Mouse (Mus musculus) hindbrain, embryonic 11.5 days (tissue): Measurements from ENCODE around the gene Slc9a9. TPM values are rescaled to one million over a fixed set of nuclear protein-coding genes. Genes with fewer than 3 reads are reported as not detected.
A peak's percentile ranks its signal among the peaks of the same experiment; 100 is the strongest.

ENCODE experiments used
- ATAC-seq: fragments of 200-750 bp; cut with Nextera tagmentation; 2 replicates; pipeline ENCODE4 v1.8.0; 2017; ENCODE audit warnings: mild to moderate bottlenecking, moderate TSS enrichment, moderate library complexity; ENCODE audit not compliant: low FRiP score
- DNase-seq: peaks from one replicate; pipeline ENCODE4 v3.0.0-alpha.2; 2015; ENCODE audit warnings: low spot score
- H3K27ac ChIP-seq: fragments of 300-500 bp; sonication (generic); 2 replicates; pipeline ENCODE4 v1.5.1; 2014; ENCODE audit warnings: mild to moderate bottlenecking, low read depth, low read length
- H3K27me3 ChIP-seq: fragments of 300-500 bp; sonication (generic); 2 replicates; pipeline ENCODE4 v1.6.1; 2014; ENCODE audit warnings: mild to moderate bottlenecking, low read length, moderate library complexity, mixed read lengths; ENCODE audit not compliant: control insufficient read depth, insufficient read depth
- H3K36me3 ChIP-seq: fragments of 300-500 bp; sonication (generic); 2 replicates; pipeline ENCODE4 v1.6.1; 2014; ENCODE audit warnings: mild to moderate bottlenecking, low read length, moderate library complexity, mixed read lengths; ENCODE audit not compliant: control insufficient read depth, insufficient read depth
- H3K4me1 ChIP-seq: fragments of 300-500 bp; sonication (generic); replicated peaks from 2 replicates; pipeline ENCODE4 v1.6.1; 2014; ENCODE audit warnings: low read length, mixed read lengths; ENCODE audit not compliant: control insufficient read depth, insufficient read depth
- H3K4me2 ChIP-seq: fragments of 300-500 bp; sonication (generic); replicated peaks from 2 replicates; pipeline ENCODE4 v1.6.1; 2014; ENCODE audit warnings: mild to moderate bottlenecking, low read depth, low read length
- H3K4me3 ChIP-seq: fragments of 300-500 bp; sonication (generic); 2 replicates; pipeline ENCODE4 v1.5.1; 2014; ENCODE audit warnings: low read depth, low read length
- H3K9ac ChIP-seq: fragments of 300-500 bp; sonication (generic); 2 replicates; pipeline ENCODE4 v1.6.1; 2014; ENCODE audit warnings: low read depth, low read length
- H3K9me3 ChIP-seq: fragments of 300-500 bp; sonication (generic); 2 replicates; pipeline ENCODE4 v1.6.1; 2016; ENCODE audit warnings: low read length; ENCODE audit not compliant: control insufficient read depth
- WGBS: fragments of 180-500 bp; shearing (Covaris S2); extraction: QIAGEN DNeasy Blood & Tissue Kit; methylation state at CpG from one replicate; pipeline ENCODE4 v1.1.7; 2014; 5-methylcytosine and 5-hydroxymethylcytosine counted together
- polyA plus RNA-seq: library from polyadenylated mRNA; unstranded; fragments of >200 nt; fragmentation: Nextera tagmentation; extraction: Ambion mirVana; gene quantifications from 2 replicates; pipeline ENCODE4 v1.2.1, GENCODE M21; 2014

Gene Slc9a9
- polyA plus RNA-seq, 1 experiment from 2014 or later, result 3.8 TPM

GRCm38 (mm10) chr9:94732136-94732535 lies 62.4 kb downstream of the Slc9a9 start:
- ATAC-seq (no peak), DNase-seq (no peak)
- Histone ChIP-seq H3K4me3 (no peak overlapping the region), H3K4me1 (no peaks in the 10 kb centered on the region), H3K36me3 (no peaks in the 10 kb centered on the region), H3K4me2 (no peak overlapping the region), H3K27me3 (no peaks in the 10 kb centered on the region), H3K9ac (no peak overlapping the region), H3K9me3 (no peaks in the 10 kb centered on the region), H3K27ac (no peak overlapping the region)
- WGBS, result 67% methylated on average over 6 of the region's 6 CpGs

DNA sequence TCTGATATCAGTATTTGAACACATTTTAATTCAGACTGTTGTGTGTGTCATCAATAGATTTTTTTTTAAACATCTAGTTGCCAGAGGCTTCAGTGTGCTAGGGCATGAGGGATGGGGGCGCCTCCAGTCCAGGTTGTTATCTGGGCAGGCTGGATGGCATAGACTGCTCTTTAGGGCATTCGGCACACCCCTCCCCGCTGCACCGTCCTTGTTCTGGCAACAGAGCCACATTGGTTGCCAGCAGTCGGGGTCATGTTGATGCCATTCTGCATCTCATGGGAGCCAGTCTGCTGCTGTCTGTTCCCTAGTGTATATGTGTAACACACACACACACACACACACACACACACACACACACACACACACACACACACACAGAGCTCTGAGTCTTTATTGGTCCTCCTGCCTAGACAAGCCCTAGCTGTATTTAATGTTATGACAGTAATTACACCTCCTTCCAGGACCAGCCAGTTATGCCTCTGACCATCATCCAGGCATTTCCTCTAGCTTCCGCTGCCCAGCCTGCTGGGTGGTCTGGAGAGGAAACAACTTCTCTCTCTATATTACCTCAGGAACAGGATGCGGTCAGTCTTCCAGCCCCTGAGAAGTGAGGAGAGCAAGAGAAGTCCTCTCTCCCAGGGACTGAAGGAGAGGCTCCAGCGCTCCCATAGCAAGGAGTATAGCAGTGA lies 63.0 kb downstream of the Slc9a9 start:
- 77% methylated on average over 8 of the region's 8 CpGs for WGBS
- no peaks in the 10 kb centered on the region for H3K27me3 ChIP-seq
- DNase-seq (no peak), ATAC-seq (0 out of 2 replicates have a peak, but pooled peaks have one; percentile 46)
- no peak overlapping the region for H3K9ac ChIP-seq
- no peaks in the 10 kb centered on the region for H3K36me3 ChIP-seq
- H3K4me1 ChIP-seq, result no peaks in the 10 kb centered on the region
- no peak overlapping the region for H3K4me2 ChIP-seq
- H3K4me3 ChIP-seq, result no peak overlapping the region
- H3K27ac ChIP-seq, result no peak overlapping the region
- H3K9me3 ChIP-seq, result no peaks in the 10 kb centered on the region

DNA sequence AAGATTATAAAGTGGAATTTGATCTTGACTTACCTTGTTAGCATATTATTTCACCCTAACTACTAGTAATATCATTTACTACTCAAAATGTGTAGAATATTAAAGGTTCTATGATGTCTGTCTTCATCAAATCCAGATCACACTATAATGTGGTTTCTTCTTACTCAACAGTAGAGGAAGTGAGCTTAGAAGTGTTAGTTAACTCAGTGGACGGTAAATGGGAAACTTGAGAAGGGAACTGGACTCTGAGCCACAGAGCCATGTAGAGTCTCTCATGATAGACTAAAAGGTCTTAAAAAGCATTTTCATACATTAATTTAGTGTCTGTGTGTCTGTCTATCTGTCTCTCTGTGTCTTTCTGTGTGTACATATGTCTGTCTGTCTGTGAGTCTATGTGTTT lies 64.6 kb downstream of the Slc9a9 start:
- DNase-seq (no peak), ATAC-seq (no peak)
- Histone ChIP-seq H3K9me3 (no peaks in the 10 kb centered on the region), H3K4me1 (no peaks in the 10 kb centered on the region), H3K27ac (no peak overlapping the region), H3K4me3 (no peak overlapping the region), H3K27me3 (no peaks in the 10 kb centered on the region), H3K4me2 (no peak overlapping the region), H3K9ac (no peak overlapping the region), H3K36me3 (no peaks in the 10 kb centered on the region)
- WGBS, result 88% methylated on average over 1 of the region's 1 CpGs

- DNase-seq (no peak), ATAC-seq (no peak)
- Histone ChIP-seq H3K4me2 (no peak overlapping the region), H3K27ac (no peak overlapping the region), H3K4me3 (no peak overlapping the region), H3K4me1 (no peaks in the 10 kb centered on the region), H3K9ac (no peak overlapping the region), H3K27me3 (no peaks in the 10 kb centered on the region), H3K9me3 (no peaks in the 10 kb centered on the region), H3K36me3 (no peaks in the 10 kb centered on the region)
- WGBS, result 71% methylated on average over 5 of the region's 5 CpGs
These were observed 67.5 kb downstream of the Slc9a9 start for GRCm38 (mm10) chr9:94737226-94737625.

GRCm38 (mm10) chr9:94738555-94739427 lies 69.1 kb downstream of the Slc9a9 start:
- Histone ChIP-seq H3K36me3 (no peaks in the 10 kb centered on the region), H3K4me1 (no peaks in the 10 kb centered on the region), H3K4me2 (no peak overlapping the region), H3K9me3 (no peaks in the 10 kb centered on the region), H3K27me3 (no peaks in the 10 kb centered on the region), H3K9ac (no peak overlapping the region), H3K27ac (no peak overlapping the region), H3K4me3 (no peak overlapping the region)
- ATAC-seq, result peak; percentile 53; the same call in 1 of the 2 replicates
- peak; percentile 85 for DNase-seq
- WGBS, result 50% methylated on average over 6 of the region's 6 CpGs

GRCm38 (mm10) chr9:94740841-94741240 lies 71.1 kb downstream of the Slc9a9 start:
- Histone ChIP-seq H3K9ac (no peak overlapping the region), H3K9me3 (no peaks in the 10 kb centered on the region), H3K4me1 (no peaks in the 10 kb centered on the region), H3K27me3 (no peaks in the 10 kb centered on the region), H3K27ac (no peak overlapping the region), H3K4me3 (no peak overlapping the region), H3K4me2 (no peak overlapping the region), H3K36me3 (no peaks in the 10 kb centered on the region)
- DNase-seq, result no peak
- 86% methylated on average over 3 of the region's 3 CpGs for WGBS
- no peak for ATAC-seq

GRCm38 (mm10) chr9:94743291-94743690 lies 73.6 kb downstream of the Slc9a9 start:
- no peaks in the 10 kb centered on the region for H3K4me1 ChIP-seq
- no peak for DNase-seq
- H3K4me3 ChIP-seq, result no peak overlapping the region
- H3K27me3 ChIP-seq, result no peaks in the 10 kb centered on the region
- no peak overlapping the region for H3K9ac ChIP-seq
- H3K36me3 ChIP-seq, result no peaks in the 10 kb centered on the region
- no peak overlapping the region for H3K4me2 ChIP-seq
- no peak for ATAC-seq
- WGBS, result 97% methylated on average over 1 of the region's 1 CpGs
- no peaks in the 10 kb centered on the region for H3K9me3 ChIP-seq
- H3K27ac ChIP-seq, result no peak overlapping the region

DNA sequence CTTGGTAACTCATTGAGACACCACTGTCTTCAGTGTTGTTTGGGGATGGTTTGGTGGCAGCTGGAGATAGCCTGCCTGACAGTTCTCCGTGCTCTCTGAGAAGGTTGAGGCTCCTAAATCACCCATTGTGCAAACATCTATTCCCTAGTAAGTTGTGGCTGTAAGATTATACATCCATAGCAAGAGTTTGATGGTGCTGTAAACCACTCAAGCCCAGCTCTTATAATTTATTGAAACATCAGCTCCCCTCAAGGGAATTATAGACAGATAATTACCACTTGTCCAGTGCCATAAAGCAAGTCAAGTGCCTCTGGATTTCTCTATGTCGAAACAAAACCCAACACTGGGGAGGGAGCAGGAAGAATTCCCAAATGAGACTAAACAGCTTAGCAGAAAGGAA lies 78.8 kb downstream of the Slc9a9 start:
- Histone ChIP-seq H3K27ac (no peak overlapping the region), H3K9me3 (no peaks in the 10 kb centered on the region), H3K4me2 (no peak overlapping the region), H3K4me1 (no peaks in the 10 kb centered on the region), H3K4me3 (no peak overlapping the region), H3K27me3 (no peaks in the 10 kb centered on the region), H3K36me3 (no peaks in the 10 kb centered on the region), H3K9ac (no peak overlapping the region)
- 78% methylated on average over 2 of the region's 2 CpGs for WGBS
- ATAC-seq (no peak), DNase-seq (no peak)

DNA sequence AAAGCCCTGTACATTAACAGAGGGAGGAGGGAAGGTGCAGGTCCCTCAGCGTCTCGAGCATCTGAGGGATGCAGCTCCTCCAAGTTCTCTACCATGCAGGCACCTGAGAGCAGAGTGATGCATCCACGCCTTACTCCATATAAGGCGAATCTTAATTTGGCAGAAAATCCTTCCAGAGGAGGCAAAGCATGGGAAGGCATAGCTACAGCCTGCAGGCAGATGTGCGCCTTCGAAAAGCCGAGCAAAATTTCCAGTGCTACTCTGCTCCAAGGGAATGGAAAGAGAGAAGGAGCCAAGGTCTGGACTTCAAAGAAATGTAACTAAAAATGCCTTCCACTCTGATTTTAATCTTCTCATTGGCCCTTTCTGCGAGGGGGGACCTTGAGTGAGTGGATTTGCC lies 80.5 kb downstream of the Slc9a9 start:
- Histone ChIP-seq H3K4me2 (no peak overlapping the region), H3K4me1 (no peaks in the 10 kb centered on the region), H3K4me3 (no peak overlapping the region), H3K9me3 (no peaks in the 10 kb centered on the region), H3K27me3 (no peaks in the 10 kb centered on the region), H3K9ac (no peak overlapping the region), H3K36me3 (no peaks in the 10 kb centered on the region), H3K27ac (no peak overlapping the region)
- 91% methylated on average over 8 of the region's 8 CpGs for WGBS
- no peak for ATAC-seq
- DNase-seq, result no peak
